In the genomic region with DNA sequence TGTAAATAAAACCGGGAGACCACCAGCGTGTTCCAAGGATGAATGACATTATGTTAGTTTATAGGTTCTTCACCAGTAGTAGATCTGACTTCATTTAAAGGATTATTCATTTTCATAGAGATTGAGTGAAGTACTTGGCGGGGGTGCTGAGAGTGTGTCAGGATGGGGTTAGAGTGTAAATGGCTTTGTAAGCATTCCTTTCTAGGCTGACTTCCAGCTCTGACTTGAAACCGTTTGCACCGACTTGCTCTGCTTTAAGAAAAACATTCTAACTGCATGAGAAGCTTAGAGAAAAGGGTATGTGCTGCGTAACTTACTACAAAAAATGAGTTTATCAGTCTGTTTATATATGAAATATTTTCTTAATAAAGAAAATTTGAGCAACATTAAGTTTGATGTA, we compare ENCODE assay signal across 22 mouse cellular contexts.
"Had no signal": no experiment of that assay in that cellular context is flagged by ENCODE, and none has a peak within 500 bp of the region (broad histone marks: within the 10 kb centered on the region; RNA-seq: fewer than 3 reads in every experiment).

No protein-coding gene starts in this region.

- H3K27me3 ChIP-seq: limb, embryonic 13.5 days; liver, embryonic 12.5 days; liver, embryonic 15.5 days; midbrain, embryonic 12.5 days; midbrain, embryonic 15.5 days; neural tube, embryonic 12.5 days; neural tube, embryonic 15.5 days had no signal

- H3K4me1 ChIP-seq: limb, embryonic 10.5 days; limb, embryonic 13.5 days; liver, embryonic 12.5 days; liver, embryonic 15.5 days; midbrain, embryonic 12.5 days; midbrain, embryonic 15.5 days; neural tube, embryonic 12.5 days; neural tube, embryonic 15.5 days had no signal

- H3K27ac ChIP-seq: layer of hippocampus, adult 2 months; limb, embryonic 10.5 days; limb, embryonic 13.5 days; liver, embryonic 12.5 days; liver, embryonic 15.5 days; macrophage; midbrain, embryonic 12.5 days; midbrain, embryonic 15.5 days; neural tube, embryonic 12.5 days; neural tube, embryonic 15.5 days; stomach, postnatal 0 days had no signal

- DNase-seq: kidney, postnatal 25 days; layer of hippocampus, adult 9-11 months; liver; lung, adult 18-20 months; lung, postnatal 14 days; right cerebral cortex, adult 18-20 months; right cerebral cortex, postnatal 14 days; right cerebral cortex, postnatal 4 days; thymus, adult 2 months; thymus, postnatal 14 days; thymus, postnatal 4 days had no signal

- H3K9ac ChIP-seq: limb, embryonic 13.5 days; liver, embryonic 12.5 days; liver, embryonic 15.5 days; midbrain, embryonic 12.5 days; midbrain, embryonic 15.5 days; neural tube, embryonic 12.5 days; neural tube, embryonic 15.5 days had no signal

- ATAC-seq: liver, embryonic 12.5 days; midbrain, embryonic 15.5 days had no signal

- H3K9me3 ChIP-seq: limb, embryonic 10.5 days; limb, embryonic 13.5 days; liver, embryonic 12.5 days; liver, embryonic 15.5 days; midbrain, embryonic 12.5 days; midbrain, embryonic 15.5 days; neural tube, embryonic 12.5 days; neural tube, embryonic 15.5 days had no signal

- H3K4me3 ChIP-seq: layer of hippocampus, adult 2 months; limb, embryonic 10.5 days; limb, embryonic 13.5 days; liver, embryonic 12.5 days; liver, embryonic 15.5 days; midbrain, embryonic 12.5 days; midbrain, embryonic 15.5 days; neural tube, embryonic 12.5 days; neural tube, embryonic 15.5 days had no signal

- H3K4me2 ChIP-seq: limb, embryonic 13.5 days; liver, embryonic 12.5 days; liver, embryonic 15.5 days; midbrain, embryonic 12.5 days; midbrain, embryonic 15.5 days; neural tube, embryonic 12.5 days; neural tube, embryonic 15.5 days had no signal
